Mouse (Mus musculus): ENCODE results near the gene Inhbc. TPM values are rescaled to one million over a fixed set of nuclear protein-coding genes. Genes with fewer than 3 reads are reported as not detected.
"Not testable (repeated sequence)": the region's sequence is repeated elsewhere in the genome, so short reads cannot be mapped to it uniquely, and the experiment has no call there.

Inhbc gene
- total and polyA plus RNA-seq, 2 experiments from 2014 or later: not detected

DNA sequence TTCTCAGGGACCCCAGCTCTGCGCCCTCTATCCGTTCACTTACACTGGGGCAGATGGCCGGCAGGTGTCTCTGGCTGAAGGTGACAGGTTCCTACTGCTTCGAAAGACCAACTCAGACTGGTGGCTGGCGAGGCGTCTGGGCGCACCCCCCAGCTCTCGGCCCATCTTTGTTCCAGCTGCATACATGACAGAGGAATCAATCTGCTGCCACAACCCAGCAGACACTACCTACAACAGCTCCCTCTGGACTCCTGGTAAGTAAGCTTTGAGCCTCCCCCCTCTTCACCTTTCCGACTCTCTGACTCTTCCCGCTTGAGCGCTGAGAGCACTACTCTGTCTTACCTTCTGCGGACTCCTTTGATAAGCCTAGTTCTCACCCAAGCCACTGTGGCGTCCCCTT, 48.1 kb downstream of the Inhbc start:
- Histone ChIP-seq H3K4me1 (ENCODE audit: insufficient read depth) (no peaks in the 10 kb centered on the region; the same call in 1 of the 2 replicates), H3K9ac (no peak overlapping the region), H3K36me3 (ENCODE audit: insufficient read depth) (no peaks in the 10 kb centered on the region), H3K27ac (ENCODE audit: low read depth, low read length) (no peak overlapping the region), H3K4me3 (ENCODE audit: low read depth, low read length) (no peak overlapping the region), H3K4me2 (ENCODE audit: low read depth) (no peak overlapping the region), H3K27me3 (ENCODE audit: insufficient read depth, low read length) (peaks cover 21% of the 10 kb centered on the region), H3K9me3 (ENCODE audit: low read length) (no peaks in the 10 kb centered on the region)
- no peak for TF ChIP-seq CTCF (IDR thresholded peaks at IDR 0.05; ENCODE audit: low read depth)
- DNase-seq: no peak
- ATAC-seq: no peak
- WGBS: 70% methylated on average over 13 of the region's 13 CpGs

GRCm38 (mm10) chr10:127321621-127322020, 48.6 kb downstream of the Inhbc start, which contains the start of gene Arhgap9:
TSS of gene Arhgap9 (plus strand) at chr10:127321964.
- H3K36me3 ChIP-seq (ENCODE audit: insufficient read depth): no peaks in the 10 kb centered on the region
- H3K4me3 ChIP-seq (ENCODE audit: low read depth, low read length): no peak within 1 kb of the TSS
- H3K9ac ChIP-seq: no peak within 1 kb of the TSS
- DNase-seq (no peak), ATAC-seq (no peak)
- WGBS: 82% methylated on average over 3 of the region's 3 CpGs
- no peak for TF ChIP-seq CTCF (IDR thresholded peaks at IDR 0.05; ENCODE audit: low read depth)
- H3K27ac ChIP-seq (ENCODE audit: low read depth, low read length): no peak within 1 kb of the TSS
- no peak within 1 kb of the TSS for H3K4me2 ChIP-seq (ENCODE audit: low read depth)
- H3K27me3 ChIP-seq (ENCODE audit: insufficient read depth, low read length): peaks cover 21% of the 10 kb centered on the region
- H3K4me1 ChIP-seq (ENCODE audit: insufficient read depth): no peaks in the 10 kb centered on the region; the same call in 1 of the 2 replicates
- no peaks in the 10 kb centered on the region for H3K9me3 ChIP-seq (ENCODE audit: low read length)

DNA sequence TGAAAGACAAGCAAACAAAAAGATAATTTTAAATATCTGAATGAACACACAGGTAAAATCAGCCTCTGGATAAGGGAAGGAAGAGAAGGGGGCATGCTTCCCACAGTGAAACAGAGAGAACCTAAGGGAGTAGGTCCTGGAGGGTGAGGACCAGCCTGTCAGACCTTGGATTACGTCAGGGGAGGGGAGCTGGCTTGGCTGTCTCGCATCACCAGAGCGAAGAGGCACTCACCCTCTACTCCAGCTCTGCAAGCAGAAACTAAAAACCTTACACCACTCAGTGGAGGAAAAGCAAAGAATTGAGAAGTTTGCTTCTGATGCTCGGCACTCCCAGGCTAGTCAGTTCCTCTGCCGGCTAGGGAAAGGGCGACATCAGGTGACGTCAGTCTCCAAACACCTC, 50.3 kb downstream of the Inhbc start:
- no peaks in the 10 kb centered on the region for H3K36me3 ChIP-seq (ENCODE audit: insufficient read depth)
- 79% methylated on average over 7 of the region's 7 CpGs for WGBS
- H3K27ac ChIP-seq (ENCODE audit: low read depth, low read length): no peak overlapping the region
- TF ChIP-seq CTCF (IDR thresholded peaks at IDR 0.05; ENCODE audit: low read depth): no peak
- peaks cover 8% of the 10 kb centered on the region; the same call in 1 of the 2 replicates for H3K27me3 ChIP-seq (ENCODE audit: insufficient read depth, low read length)
- ATAC-seq (no peak), DNase-seq (no peak)
- no peak overlapping the region for H3K4me3 ChIP-seq (ENCODE audit: low read depth, low read length)
- H3K4me1 ChIP-seq (ENCODE audit: insufficient read depth): no peaks in the 10 kb centered on the region
- no peak overlapping the region for H3K9ac ChIP-seq
- no peaks in the 10 kb centered on the region for H3K9me3 ChIP-seq (ENCODE audit: low read length)
- no peak overlapping the region for H3K4me2 ChIP-seq (ENCODE audit: low read depth)

DNA sequence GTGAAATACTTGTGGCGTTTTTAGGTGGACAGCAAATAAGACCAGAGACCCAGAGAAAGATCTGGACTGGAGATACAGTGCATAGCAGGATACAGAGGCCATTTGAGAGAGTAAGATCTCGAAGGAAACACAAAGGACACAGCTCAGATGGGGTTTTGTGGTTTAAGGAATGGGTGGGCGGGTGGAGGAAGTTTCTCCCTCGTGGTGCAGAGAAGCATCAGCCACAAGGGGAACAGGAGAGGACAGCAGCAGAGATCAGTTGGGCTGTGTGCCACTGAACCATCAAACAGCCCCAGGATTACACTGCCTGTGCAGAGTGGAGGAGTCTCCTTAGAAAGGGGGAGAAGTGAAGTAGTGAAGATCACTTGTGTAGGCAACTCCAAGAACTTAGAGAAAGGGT, 52.2 kb downstream of the Inhbc start:
- Histone ChIP-seq H3K4me1 (ENCODE audit: insufficient read depth) (no peaks in the 10 kb centered on the region), H3K9me3 (ENCODE audit: low read length) (no peaks in the 10 kb centered on the region), H3K27me3 (ENCODE audit: insufficient read depth, low read length) (no peaks in the 10 kb centered on the region), H3K27ac (ENCODE audit: low read depth, low read length) (no peak overlapping the region), H3K4me3 (ENCODE audit: low read depth, low read length) (no peak overlapping the region), H3K36me3 (ENCODE audit: insufficient read depth) (no peaks in the 10 kb centered on the region), H3K9ac (no peak overlapping the region), H3K4me2 (ENCODE audit: low read depth) (no peak overlapping the region)
- no peak for TF ChIP-seq CTCF (IDR thresholded peaks at IDR 0.05; ENCODE audit: low read depth)
- DNase-seq (no peak), ATAC-seq (no peak)
- WGBS: 44% methylated on average over 4 of the region's 4 CpGs

DNA sequence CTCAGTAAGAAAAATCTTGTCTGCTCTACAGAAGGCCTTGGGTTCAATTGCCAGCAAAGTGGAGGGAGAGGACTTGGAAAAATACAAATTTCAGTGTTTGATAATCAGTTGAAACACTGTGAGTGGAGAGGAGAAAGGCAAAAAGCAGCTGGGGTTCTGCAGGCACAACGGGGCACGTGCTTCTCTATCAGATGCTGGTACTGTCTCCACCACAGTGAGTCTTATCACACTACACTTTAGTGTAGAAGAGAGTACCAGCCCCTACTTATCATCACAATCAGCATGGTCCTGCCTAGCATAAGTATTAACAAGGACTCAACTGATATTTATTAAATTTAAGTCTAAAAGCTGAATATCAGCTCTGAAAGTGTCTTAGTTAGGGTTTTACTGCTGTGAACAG, 53.0 kb downstream of the Inhbc start:
- no peak for ATAC-seq
- H3K4me1 ChIP-seq (ENCODE audit: insufficient read depth): no peaks in the 10 kb centered on the region; the same call in 1 of the 2 replicates
- H3K27ac ChIP-seq (ENCODE audit: low read depth, low read length): no peak overlapping the region
- H3K9ac ChIP-seq: no peak overlapping the region
- no peaks in the 10 kb centered on the region for H3K36me3 ChIP-seq (ENCODE audit: insufficient read depth)
- 71% methylated on average over 2 of the region's 2 CpGs for WGBS
- no peak overlapping the region for H3K4me3 ChIP-seq (ENCODE audit: low read depth, low read length)
- no peak for TF ChIP-seq CTCF (IDR thresholded peaks at IDR 0.05; ENCODE audit: low read depth)
- no peak overlapping the region for H3K4me2 ChIP-seq (ENCODE audit: low read depth)
- H3K27me3 ChIP-seq (ENCODE audit: insufficient read depth, low read length): no peaks in the 10 kb centered on the region
- no peaks in the 10 kb centered on the region for H3K9me3 ChIP-seq (ENCODE audit: low read length)
- no peak for DNase-seq

GRCm38 (mm10) chr10:127314950-127315349, 55.3 kb downstream of the Inhbc start:
- not testable (repeated sequence) for H3K4me1 ChIP-seq (ENCODE audit: insufficient read depth); ATAC-seq; H3K36me3 ChIP-seq (ENCODE audit: insufficient read depth)

GRCm38 (mm10) chr10:127313516-127313915, 56.7 kb downstream of the Inhbc start:
- H3K9me3 ChIP-seq (ENCODE audit: low read length); H3K36me3 ChIP-seq (ENCODE audit: insufficient read depth); H3K27ac ChIP-seq (ENCODE audit: low read depth, low read length); DNase-seq; H3K4me2 ChIP-seq (ENCODE audit: low read depth); ATAC-seq; H3K4me3 ChIP-seq (ENCODE audit: low read depth, low read length); H3K27me3 ChIP-seq (ENCODE audit: insufficient read depth, low read length); H3K9ac ChIP-seq; H3K4me1 ChIP-seq (ENCODE audit: insufficient read depth): not testable (repeated sequence)
- 93% methylated on average over 5 of the region's 5 CpGs for WGBS

More at GRCm38 (mm10) chr10:127314950-127315349, 55.3 kb downstream of the Inhbc start:
- DNase-seq; H3K27me3 ChIP-seq (ENCODE audit: insufficient read depth, low read length); H3K4me2 ChIP-seq (ENCODE audit: low read depth); H3K4me3 ChIP-seq (ENCODE audit: low read depth, low read length); H3K9me3 ChIP-seq (ENCODE audit: low read length); H3K27ac ChIP-seq (ENCODE audit: low read depth, low read length); H3K9ac ChIP-seq: not testable (repeated sequence)
- 68% methylated on average over 1 of the region's 1 CpGs for WGBS

- DNase-seq (no peak), ATAC-seq (no peak)
- H3K4me1 ChIP-seq (ENCODE audit: insufficient read depth): peaks cover 6% of the 10 kb centered on the region; the same call in 1 of the 2 replicates
- no peak overlapping the region for H3K4me2 ChIP-seq (ENCODE audit: low read depth)
- peaks cover 12% of the 10 kb centered on the region for H3K36me3 ChIP-seq (ENCODE audit: insufficient read depth)
- no peak overlapping the region for H3K9ac ChIP-seq
- 80% methylated on average over 4 of the region's 4 CpGs for WGBS
- no peak overlapping the region for H3K4me3 ChIP-seq (ENCODE audit: low read depth, low read length)
- TF ChIP-seq CTCF (IDR thresholded peaks at IDR 0.05; ENCODE audit: low read depth): no peak
- no peaks in the 10 kb centered on the region for H3K27me3 ChIP-seq (ENCODE audit: insufficient read depth, low read length)
- no peak overlapping the region for H3K27ac ChIP-seq (ENCODE audit: low read depth, low read length)
- H3K9me3 ChIP-seq (ENCODE audit: low read length): no peaks in the 10 kb centered on the region
These were observed 57.4 kb downstream of the Inhbc start for GRCm38 (mm10) chr10:127312858-127313257.

All from forebrain, postnatal 0 days (tissue).